Mouse (Mus musculus) C2C12 (cell line): Measurements from ENCODE around the gene Rab8b. TPM values are rescaled to one million over a fixed set of nuclear protein-coding genes. Genes with fewer than 3 reads are reported as not detected.

Experiments
- H3K27me3 ChIP-seq: one replicate; pipeline ENCODE4 v1.6.1; 2011; ENCODE audit not compliant: control insufficient read depth, insufficient read depth, insufficient read length
- H3K36me3 ChIP-seq: one replicate; pipeline ENCODE4 v1.6.1; 2011; ENCODE audit not compliant: control insufficient read depth, insufficient read depth
- H3K4me3 ChIP-seq: one replicate; pipeline ENCODE4 v1.5.1; 2011; ENCODE audit warnings: mild to moderate bottlenecking, control low read depth; ENCODE audit not compliant: poor library complexity, insufficient read depth, severe bottlenecking
- H3K79me2 ChIP-seq: one replicate; pipeline ENCODE4 v1.6.1; 2011; ENCODE audit not compliant: control insufficient read depth, insufficient read depth
- H3K79me3 ChIP-seq: one replicate; pipeline ENCODE4 v1.6.1; 2011; ENCODE audit warnings: low read depth, control low read depth
- H3ac ChIP-seq: one replicate; pipeline ENCODE3; 2011; ENCODE audit warnings: low read depth; ENCODE audit not compliant: control insufficient read depth, insufficient read length
- CEBPB ChIP-seq: IDR thresholded peaks from one replicate; pipeline ENCODE4 v1.6.1; 2011; ENCODE audit warnings: low read depth, mild to moderate bottlenecking, control low read depth, moderate library complexity
- CTCF ChIP-seq: IDR thresholded peaks from one replicate; pipeline ENCODE4 v1.5.1; 2011; ENCODE audit not compliant: control insufficient read depth, insufficient read depth, insufficient read length
- FOSL1 ChIP-seq: IDR thresholded peaks from one replicate; pipeline ENCODE4 v1.8.0; 2011; ENCODE audit warnings: mild to moderate bottlenecking, low read length; ENCODE audit not compliant: poor library complexity, insufficient read depth, severe bottlenecking
- MAX ChIP-seq: IDR thresholded peaks from one replicate; pipeline ENCODE4 v1.6.1; 2011; ENCODE audit warnings: mild to moderate bottlenecking, control low read depth
- MYOD1 ChIP-seq: IDR thresholded peaks from one replicate; pipeline ENCODE4 v1.6.1; 2011; ENCODE audit warnings: low read depth; ENCODE audit not compliant: control insufficient read depth, insufficient read length
- MYOG ChIP-seq: IDR thresholded peaks from one replicate; pipeline ENCODE4 v1.6.1; 2011; ENCODE audit not compliant: control insufficient read depth, insufficient read length; ENCODE audit errors: extremely low read depth
- USF1 ChIP-seq: IDR thresholded peaks from one replicate; pipeline ENCODE4 v1.6.1; 2011; ENCODE audit warnings: low read depth, mild to moderate bottlenecking, control low read depth, moderate library complexity
- long read RNA-seq, 2 experiments: library from polyadenylated mRNA; unstranded; transcript quantifications; one replicate each; pipeline ENCODE4 v2.0.0; 2019 to 2020
- polyA plus RNA-seq: library from polyadenylated mRNA; unstranded; fragments of >200 nt; fragmentation: generic; extraction: Trizol; gene quantifications from one replicate; pipeline ENCODE4 v1.2.1, GENCODE M21; 2012; ENCODE audit warnings: missing spikeins

The Rab8b gene
- 4.1 TPM for polyA plus RNA-seq
- long read RNA-seq, experiment 1, full-length matches to known transcripts, result 1 of 5 reads
- long read RNA-seq, experiment 1, partial matches to known transcripts, result 0 of 5 reads
- long read RNA-seq, experiment 1, other reads (novel, unspliced or antisense), result 4 of 5 reads
- long read RNA-seq, experiment 2, full-length matches to known transcripts, result 69 of 76 reads
- long read RNA-seq, experiment 2, partial matches to known transcripts, result 1 of 76 reads
- long read RNA-seq, experiment 2, other reads (novel, unspliced or antisense), result 6 of 76 reads

GRCm38 (mm10) chr9:66919382-66919971, at the start of gene Rab8b:
Gene Rab8b (minus strand): TSS chr9:66919687.
- H3K79me3 ChIP-seq, result peaks cover 9% of the 10 kb centered on the region
- no peak for TF ChIP-seq MYOG
- TF ChIP-seq USF1, result no peak
- no peak for TF ChIP-seq FOSL1
- peaks cover 44% of the 10 kb centered on the region for H3K79me2 ChIP-seq
- peak within 1 kb of the TSS; percentile 79 for H3ac ChIP-seq
- peak within 1 kb of the TSS; percentile 60 for H3K4me3 ChIP-seq
- H3K36me3 ChIP-seq, result no peaks in the 10 kb centered on the region
- no peaks in the 10 kb centered on the region for H3K27me3 ChIP-seq

- no peaks in the 10 kb centered on the region for H3K27me3 ChIP-seq
- H3K79me2 ChIP-seq, result no peaks in the 10 kb centered on the region
- H3K36me3 ChIP-seq, result peaks cover 14% of the 10 kb centered on the region
- no peak overlapping the region for H3K4me3 ChIP-seq
- no peak overlapping the region for H3ac ChIP-seq
- TF ChIP-seq MYOD1, result no peak
- H3K79me3 ChIP-seq, result no peaks in the 10 kb centered on the region
These were observed 48.0 kb upstream of the Rab8b start for GRCm38 (mm10) chr9:66967492-66967891.

- H3K4me3 ChIP-seq, result no peak overlapping the region
- no peaks in the 10 kb centered on the region for H3K79me3 ChIP-seq
- H3K36me3 ChIP-seq, result no peaks in the 10 kb centered on the region
- H3ac ChIP-seq, result no peak overlapping the region
- TF ChIP-seq FOSL1, result no peak
- TF ChIP-seq CEBPB, result no peak
- no peak for TF ChIP-seq MYOG
- TF ChIP-seq CTCF, result no peak
- TF ChIP-seq USF1, result no peak
- TF ChIP-seq MYOD1, result no peak
- no peak for TF ChIP-seq MAX
- H3K27me3 ChIP-seq, result no peaks in the 10 kb centered on the region
- H3K79me2 ChIP-seq, result no peaks in the 10 kb centered on the region
These were observed 42.0 kb upstream of the Rab8b start for GRCm38 (mm10) chr9:66961478-66961877.

- Histone ChIP-seq H3ac (no peak overlapping the region), H3K79me3 (no peaks in the 10 kb centered on the region), H3K36me3 (peaks cover 3% of the 10 kb centered on the region), H3K27me3 (no peaks in the 10 kb centered on the region), H3K79me2 (no peaks in the 10 kb centered on the region), H3K4me3 (no peak overlapping the region)
- TF ChIP-seq CTCF (no peak), MAX (no peak), FOSL1 (no peak), CEBPB (no peak), MYOG (no peak), MYOD1 (no peak), USF1 (no peak)
These were observed 38.0 kb upstream of the Rab8b start for GRCm38 (mm10) chr9:66957451-66957850.

GRCm38 (mm10) chr9:66952886-66953285, 33.4 kb upstream of the Rab8b start:
- no peaks in the 10 kb centered on the region for H3K27me3 ChIP-seq
- peaks cover 6% of the 10 kb centered on the region for H3K79me2 ChIP-seq
- TF ChIP-seq USF1, result no peak
- no peak for TF ChIP-seq CEBPB
- no peak for TF ChIP-seq MYOG
- no peak for TF ChIP-seq MAX
- peaks cover 23% of the 10 kb centered on the region for H3K36me3 ChIP-seq
- H3K4me3 ChIP-seq, result no peak overlapping the region
- no peak overlapping the region for H3ac ChIP-seq
- H3K79me3 ChIP-seq, result peaks cover under 1% of the 10 kb centered on the region

GRCm38 (mm10) chr9:66952321-66952720, 32.8 kb upstream of the Rab8b start:
- H3K79me2 ChIP-seq, result peaks cover 7% of the 10 kb centered on the region
- peaks cover 28% of the 10 kb centered on the region for H3K36me3 ChIP-seq
- peaks cover 1% of the 10 kb centered on the region for H3K79me3 ChIP-seq
- H3K4me3 ChIP-seq, result no peak overlapping the region
- no peak for TF ChIP-seq MYOD1
- H3K27me3 ChIP-seq, result no peaks in the 10 kb centered on the region
- no peak overlapping the region for H3ac ChIP-seq
